Mouse (Mus musculus) MEL (cell line): ENCODE results near the gene She. TPM values are rescaled to one million over a fixed set of nuclear protein-coding genes. Genes with fewer than 3 reads are reported as not detected.

Experiments used
- DNase-seq: peaks from one replicate; pipeline ENCODE4 v3.0.0; 2011; ENCODE audit warnings: low read depth, low spot score
- H3K27ac ChIP-seq: 2 replicates; pipeline ENCODE4 v1.5.1; 2012; ENCODE audit warnings: low read depth, mild to moderate bottlenecking, control low read depth, low read length, moderate library complexity; ENCODE audit not compliant: control insufficient read depth
- H3K27me3 ChIP-seq, 2 experiments: fragments of 150-350 bp in 1 of 2; sonication (generic) in 1 of 2; 2 replicates each; pipeline ENCODE4 v1.6.1; 2012; ENCODE audit warnings: low read length in 2 of 2, mild to moderate bottlenecking in 2 of 2, improper control_type of control experiment in 1 of 2, moderate library complexity in 1 of 2; ENCODE audit not compliant: insufficient read depth in 2 of 2, control insufficient read depth in 1 of 2
- H3K36me3 ChIP-seq, 2 experiments: 2 replicates each; pipeline ENCODE4 v1.6.1; 2012 to 2014; ENCODE audit warnings: low read length in 2 of 2, improper control_type of control experiment in 1 of 2, inconsistent platforms in 1 of 2, mild to moderate bottlenecking in 1 of 2; ENCODE audit not compliant: insufficient read depth in 2 of 2, control insufficient read depth in 1 of 2
- H3K4me1 ChIP-seq, 2 experiments: fragments of 150-350 bp in 1 of 2; sonication (generic) in 1 of 2; 2 replicates each; pipeline ENCODE4 v1.6.1; 2012; ENCODE audit warnings: low read length in 2 of 2, improper control_type of control experiment in 1 of 2, mild to moderate bottlenecking in 1 of 2; ENCODE audit not compliant: insufficient read depth in 2 of 2, control insufficient read depth in 1 of 2
- H3K4me3 ChIP-seq, 2 experiments: fragments of 150-350 bp in 1 of 2; sonication (generic) in 1 of 2; 2 replicates each; pipeline ENCODE4 v1.5.1; 2012; ENCODE audit warnings: low read depth in 2 of 2, low read length in 2 of 2, mild to moderate bottlenecking in 2 of 2, moderate library complexity in 2 of 2, control low read depth in 1 of 2, improper control_type of control experiment in 1 of 2; ENCODE audit not compliant: control insufficient read depth in 1 of 2, insufficient read depth in 1 of 2
- H3K79me2 ChIP-seq: 2 replicates; pipeline ENCODE4 v1.6.1; 2012; ENCODE audit warnings: mild to moderate bottlenecking, low read length, moderate library complexity; ENCODE audit not compliant: control insufficient read depth, poor library complexity, insufficient read depth
- H3K9ac ChIP-seq: 2 replicates; pipeline ENCODE4 v1.6.1; 2012; ENCODE audit warnings: low read depth, mild to moderate bottlenecking, control low read depth, low read length, moderate library complexity; ENCODE audit not compliant: control insufficient read depth, poor library complexity, severe bottlenecking
- H3K9me3 ChIP-seq: fragments of 150-350 bp; sonication (generic); replicated peaks from 2 replicates; pipeline ENCODE4 v1.6.1; 2012; ENCODE audit warnings: mild to moderate bottlenecking, low read length, improper control_type of control experiment, moderate library complexity; ENCODE audit not compliant: insufficient read depth
- BHLHE40 ChIP-seq: IDR thresholded peaks from 2 replicates; pipeline ENCODE4 v1.6.1; 2012; ENCODE audit warnings: low read depth, mild to moderate bottlenecking, inconsistent platforms, low read length, improper control_type of control experiment, borderline replicate concordance
- CHD1 ChIP-seq: IDR thresholded peaks from 2 replicates; pipeline ENCODE4 v1.6.1; 2012; ENCODE audit warnings: low read depth, mild to moderate bottlenecking, inconsistent platforms, low read length, improper control_type of control experiment
- CHD2 ChIP-seq: IDR thresholded peaks from 2 replicates; pipeline ENCODE4 v1.6.1; 2011; ENCODE audit warnings: low read length, improper control_type of control experiment
- CTCF ChIP-seq, 3 experiments: IDR thresholded peaks in 2 of 3; conservative IDR thresholded peaks in 1 of 3; 2 replicates each; pipeline ENCODE4 v1.5.1; 2011 to 2012; ENCODE audit warnings: low read length in 3 of 3, low read depth in 2 of 3, mild to moderate bottlenecking in 2 of 3, improper control_type of control experiment in 1 of 3, inconsistent platforms in 1 of 3, mixed read lengths in 1 of 3, moderate library complexity in 1 of 3; ENCODE audit not compliant: control insufficient read depth in 1 of 3, insufficient read depth in 1 of 3, poor library complexity in 1 of 3, severe bottlenecking in 1 of 3
- E2F4 ChIP-seq: IDR thresholded peaks from 2 replicates; pipeline ENCODE4 v1.6.1; 2011; ENCODE audit warnings: low read depth, low read length, improper control_type of control experiment, borderline replicate concordance
- ELF1 ChIP-seq: IDR thresholded peaks from 2 replicates; pipeline ENCODE4 v1.6.1; 2014; ENCODE audit warnings: low read depth, mild to moderate bottlenecking, inconsistent platforms, low read length, improper control_type of control experiment, moderate library complexity
- EP300 ChIP-seq, 2 experiments: IDR thresholded peaks; 2 replicates each; pipeline ENCODE4 v1.6.1; 2011; ENCODE audit warnings: improper control_type of control experiment in 2 of 2, low read length in 2 of 2, low read depth in 1 of 2, mild to moderate bottlenecking in 1 of 2
- ETS1 ChIP-seq: IDR thresholded peaks from 2 replicates; pipeline ENCODE4 v1.6.1; 2012; ENCODE audit warnings: low read depth, mild to moderate bottlenecking, inconsistent platforms, low read length, improper control_type of control experiment, moderate library complexity
- GATA1 ChIP-seq: IDR thresholded peaks from 2 replicates; pipeline ENCODE4 v1.6.1; 2011; ENCODE audit warnings: low read depth, low read length, improper control_type of control experiment
- HCFC1 ChIP-seq: IDR thresholded peaks from 2 replicates; pipeline ENCODE4 v1.6.1; 2012; ENCODE audit warnings: low read depth, mild to moderate bottlenecking, inconsistent platforms, low read length, improper control_type of control experiment, moderate library complexity
- JUND ChIP-seq: IDR thresholded peaks from 2 replicates; pipeline ENCODE4 v1.6.1; 2011; ENCODE audit warnings: low read depth, mild to moderate bottlenecking, improper control_type of control experiment, low read length
- KAT2A ChIP-seq: conservative IDR thresholded peaks from 2 replicates; pipeline ENCODE4 v1.6.1; 2012; ENCODE audit warnings: low read depth, low read length, improper control_type of control experiment, inconsistent platforms
- MAFK ChIP-seq: IDR thresholded peaks from 2 replicates; pipeline ENCODE4 v1.6.1; 2011; ENCODE audit warnings: low read depth, mild to moderate bottlenecking, low read length, improper control_type of control experiment, borderline replicate concordance
- MAX ChIP-seq: IDR thresholded peaks from 2 replicates; pipeline ENCODE4 v1.6.1; 2011; ENCODE audit warnings: low read length, improper control_type of control experiment
- MEF2A ChIP-seq: IDR thresholded peaks from 2 replicates; pipeline ENCODE4 v1.6.1; 2014; ENCODE audit warnings: low read depth, mild to moderate bottlenecking, inconsistent platforms, low read length, improper control_type of control experiment; ENCODE audit not compliant: poor library complexity, insufficient replicate concordance, severe bottlenecking; ENCODE audit errors: extremely low read depth
- MXI1 ChIP-seq: IDR thresholded peaks from 2 replicates; pipeline ENCODE4 v1.6.1; 2011; ENCODE audit warnings: mild to moderate bottlenecking, low read depth, low read length, improper control_type of control experiment
- MYB ChIP-seq: IDR thresholded peaks from 2 replicates; pipeline ENCODE4 v1.6.1; 2011; ENCODE audit warnings: mild to moderate bottlenecking, low read depth, low read length, improper control_type of control experiment
- NELFE ChIP-seq: IDR thresholded peaks from 2 replicates; pipeline ENCODE4 v1.6.1; 2011; ENCODE audit warnings: low read depth, low read length, improper control_type of control experiment
- NRF1 ChIP-seq: IDR thresholded peaks from 2 replicates; pipeline ENCODE4 v1.6.1; 2014; ENCODE audit warnings: low read depth, mild to moderate bottlenecking, inconsistent platforms, low read length, improper control_type of control experiment, moderate library complexity; ENCODE audit not compliant: poor library complexity, insufficient read depth, severe bottlenecking
- POLR2AphosphoS2 ChIP-seq: IDR thresholded peaks from 2 replicates; pipeline ENCODE4 v1.6.1; 2011; ENCODE audit warnings: low read length, improper control_type of control experiment
- POLR2AphosphoS5 ChIP-seq: IDR thresholded peaks from 2 replicates; pipeline ENCODE4 v1.6.1; 2012; ENCODE audit warnings: low read depth, borderline replicate concordance, mild to moderate bottlenecking, inconsistent platforms, low read length, moderate library complexity, mixed read lengths
- RAD21 ChIP-seq: IDR thresholded peaks from 2 replicates; pipeline ENCODE4 v1.6.1; 2011; ENCODE audit warnings: mild to moderate bottlenecking, low read depth, low read length, improper control_type of control experiment
- RCOR1 ChIP-seq: IDR thresholded peaks from 2 replicates; pipeline ENCODE4 v1.6.1; 2012; ENCODE audit warnings: low read depth, mild to moderate bottlenecking, inconsistent platforms, low read length, improper control_type of control experiment
- SIN3A ChIP-seq: IDR thresholded peaks from 2 replicates; pipeline ENCODE4 v1.6.1; 2012; ENCODE audit warnings: low read length, improper control_type of control experiment, inconsistent platforms
- SMC3 ChIP-seq: IDR thresholded peaks from 2 replicates; pipeline ENCODE4 v1.6.1; 2011; ENCODE audit warnings: low read depth, low read length, improper control_type of control experiment
- TAL1 ChIP-seq: IDR thresholded peaks from 2 replicates; pipeline ENCODE4 v1.6.1; 2012; ENCODE audit warnings: mild to moderate bottlenecking, inconsistent platforms, low read length, moderate library complexity, mixed read lengths
- TCF12 ChIP-seq: IDR thresholded peaks from 2 replicates; pipeline ENCODE4 v1.6.1; 2014; ENCODE audit warnings: low read depth, mild to moderate bottlenecking, inconsistent platforms, low read length, improper control_type of control experiment, moderate library complexity
- UBTF ChIP-seq: IDR thresholded peaks from 2 replicates; pipeline ENCODE4 v1.6.1; 2012; ENCODE audit warnings: low read depth, mild to moderate bottlenecking, inconsistent platforms, low read length, improper control_type of control experiment, moderate library complexity, borderline replicate concordance; ENCODE audit not compliant: insufficient read depth
- USF1 ChIP-seq: IDR thresholded peaks from 2 replicates; pipeline ENCODE4 v1.6.1; 2014; ENCODE audit warnings: low read depth, mild to moderate bottlenecking, inconsistent platforms, low read length, improper control_type of control experiment, moderate library complexity
- USF2 ChIP-seq, 2 experiments: IDR thresholded peaks; 2 replicates each; pipeline ENCODE4 v1.6.1; 2011 to 2012; ENCODE audit warnings: improper control_type of control experiment in 2 of 2, low read length in 2 of 2, borderline replicate concordance in 1 of 2, inconsistent platforms in 1 of 2, low read depth in 1 of 2, mild to moderate bottlenecking in 1 of 2; ENCODE audit not compliant: insufficient read depth in 1 of 2
- ZC3H11A ChIP-seq: IDR thresholded peaks from 2 replicates; pipeline ENCODE4 v1.6.1; 2012; ENCODE audit warnings: low read depth, mild to moderate bottlenecking, inconsistent platforms, low read length, improper control_type of control experiment
- ZKSCAN1 ChIP-seq: IDR thresholded peaks from 2 replicates; pipeline ENCODE4 v1.6.1; 2012; ENCODE audit warnings: low read depth, mild to moderate bottlenecking, inconsistent platforms, low read length, improper control_type of control experiment, moderate library complexity
- ZMIZ1 ChIP-seq: IDR thresholded peaks from 2 replicates; pipeline ENCODE4 v1.6.1; 2012; ENCODE audit warnings: low read depth, mild to moderate bottlenecking, inconsistent platforms, low read length, improper control_type of control experiment, moderate library complexity
- ZNF384 ChIP-seq: IDR thresholded peaks from 2 replicates; pipeline ENCODE4 v1.6.1; 2012; ENCODE audit warnings: low read depth, mild to moderate bottlenecking, inconsistent platforms, low read length, improper control_type of control experiment
- polyA plus RNA-seq, 2 experiments: library from polyadenylated mRNA; stranded (reverse) in 1 of 2; unstranded in 1 of 2; fragments of >175 nt in 1 of 2; fragments of >200 nt in 1 of 2; gene quantifications; 2 replicates each; pipeline versions ENCODE4 v1.2.1 to v1.2.4; 2012; ENCODE audit warnings: low replicate concordance in 2 of 2, low read depth in 1 of 2; ENCODE audit not compliant: insufficient read length in 2 of 2, insufficient read depth in 1 of 2, missing spikeins in 1 of 2
- total RNA-seq: library from RNA; depleted of rRNA; stranded (reverse); fragments of 300-350 nt; gene quantifications from 2 replicates; pipeline ENCODE4 v1.2.3, GENCODE M21; 2012

She gene
- total and polyA plus RNA-seq, 3 experiments = 3.3 to 3.5 TPM; not detected in 1

DNA sequence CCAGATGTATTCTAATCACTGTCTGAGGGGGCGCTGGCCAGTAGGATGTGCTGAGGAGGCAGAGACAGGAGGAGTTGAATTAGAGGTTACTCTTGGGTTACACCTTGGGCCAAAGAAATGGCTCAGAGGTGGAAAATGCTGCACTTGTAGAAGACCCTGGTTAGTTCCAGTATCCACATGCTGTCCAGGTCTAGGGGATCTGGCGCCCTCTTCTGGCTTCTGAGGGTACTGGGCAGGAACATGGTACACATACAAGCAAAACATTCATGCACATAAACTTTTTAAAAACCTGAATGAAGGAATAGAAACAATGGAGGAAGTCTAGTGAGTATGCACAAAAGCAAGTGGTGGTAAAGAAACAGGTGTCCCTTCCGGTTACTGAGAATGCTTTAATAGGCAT lies 26.2 kb downstream of the She start (continued):
- no peak for TF ChIP-seq POLR2AphosphoS2
- TF ChIP-seq MAX = no peak
- TF ChIP-seq EP300 (IDR thresholded peaks at IDR 0.05; ENCODE audit: low read depth in 1 of 2, low read length in 2 of 2) = no peak
- no peak for TF ChIP-seq E2F4

DNA sequence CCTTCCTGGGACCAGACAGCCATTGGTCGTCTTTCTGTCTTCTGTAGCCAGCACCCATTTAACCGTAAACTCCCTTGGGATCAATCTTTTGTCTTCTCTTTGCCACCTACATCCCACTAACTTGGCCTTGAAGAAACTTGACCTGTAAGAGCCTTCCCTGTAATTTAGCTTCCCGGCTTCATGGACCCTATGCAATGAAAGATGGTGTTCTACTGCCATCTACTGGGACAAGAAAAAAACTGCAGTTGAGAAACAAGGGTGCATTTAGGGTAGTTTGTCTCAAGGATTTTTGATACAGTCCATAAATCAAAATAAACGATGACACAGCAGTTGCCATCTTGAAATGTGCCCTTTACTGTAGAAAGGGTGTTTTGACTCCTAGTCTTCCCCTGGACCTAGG lies 27.0 kb downstream of the She start:
- no peaks in the 10 kb centered on the region for H3K27me3 ChIP-seq
- H3K4me1 ChIP-seq = no peaks in the 10 kb centered on the region
- no peak overlapping the region for H3K27ac ChIP-seq
- H3K9me3 ChIP-seq = no peaks in the 10 kb centered on the region
- no peaks in the 10 kb centered on the region for H3K36me3 ChIP-seq
- no peak overlapping the region for H3K9ac ChIP-seq
- DNase-seq = peak; percentile 84
- no peaks in the 10 kb centered on the region for H3K79me2 ChIP-seq
- H3K4me3 ChIP-seq = no peak overlapping the region
- TF ChIP-seq ETS1 (no peak), MEF2A (no peak), CHD2 (no peak), TCF12 (no peak), ZMIZ1 (no peak), HCFC1 (no peak), MAX (no peak), POLR2AphosphoS2 (no peak), RCOR1 (0 out of 2 replicates have a peak, but pooled peaks have one; percentile 42), KAT2A (no peak), UBTF (no peak), USF2 (IDR thresholded peaks at IDR 0.05; ENCODE audit: borderline replicate concordance in 1 of 2, insufficient read depth in 1 of 2, low read depth in 1 of 2, low read length in 2 of 2) (no peak), MYB (no peak), SMC3 (peak; percentile 97), POLR2AphosphoS5 (no peak), ZNF384 (0 out of 2 replicates have a peak, but pooled peaks have one; percentile 42), ELF1 (peak; percentile 53), JUND (no peak), USF1 (no peak), TAL1 (no peak), MAFK (0 out of 2 replicates have a peak, but pooled peaks have one; percentile 30), SIN3A (peak; percentile 72), CTCF (IDR thresholded peaks at IDR 0.05 in 2 of 3, conservative IDR thresholded peaks at IDR 0.05 in 1 of 3; ENCODE audit: control insufficient read depth in 1 of 3, insufficient read depth in 1 of 3, low read depth in 2 of 3, low read length in 3 of 3, poor library complexity in 1 of 3, severe bottlenecking in 1 of 3) (peak in 2 of 3 experiments; percentile 46 to 85), NRF1 (no peak), MXI1 (no peak), EP300 (IDR thresholded peaks at IDR 0.05; ENCODE audit: low read depth in 1 of 2, low read length in 2 of 2) (peak in 1 of 2 experiments; percentile 27; a peak in 1 of 4 replicates), E2F4 (no peak), GATA1 (peak; percentile 30; the same call in 1 of the 2 replicates), NELFE (no peak), ZKSCAN1 (no peak), RAD21 (no peak; the same call in none of the 2 replicates), BHLHE40 (no peak), CHD1 (no peak), ZC3H11A (peak; percentile 99)
